Mouse (Mus musculus): Measurements from ENCODE around the gene Gcg. TPM values are rescaled to one million over a fixed set of nuclear protein-coding genes. Genes with fewer than 3 reads are reported as not detected.

Gcg gene
- total and polyA plus RNA-seq, 3 experiments: 0.17 TPM; not detected in 2

DNA sequence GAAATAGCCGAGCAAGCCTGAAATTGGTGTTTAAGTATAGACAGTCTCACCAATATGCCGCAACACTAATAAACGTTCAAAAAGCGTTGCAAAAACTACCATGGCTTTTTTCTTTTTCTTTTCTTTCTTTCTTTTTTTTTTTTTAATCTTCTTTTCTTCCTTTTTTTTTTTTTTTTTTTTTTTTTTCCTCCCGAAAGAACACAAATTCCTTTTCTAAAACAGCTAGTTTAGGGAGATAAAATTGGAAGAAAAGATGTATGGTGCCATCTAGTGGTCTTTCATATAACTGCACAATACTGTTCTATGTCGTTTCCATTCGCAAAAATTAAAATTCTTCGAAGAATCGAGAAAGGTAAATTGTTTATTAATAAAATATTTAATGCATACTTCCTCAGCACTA is 25.4 kb downstream of the Gcg start (continued):
- TF ChIP-seq MAZ (IDR thresholded peaks at IDR 0.05; ENCODE audit: low read depth, low read length): no peak

DNA sequence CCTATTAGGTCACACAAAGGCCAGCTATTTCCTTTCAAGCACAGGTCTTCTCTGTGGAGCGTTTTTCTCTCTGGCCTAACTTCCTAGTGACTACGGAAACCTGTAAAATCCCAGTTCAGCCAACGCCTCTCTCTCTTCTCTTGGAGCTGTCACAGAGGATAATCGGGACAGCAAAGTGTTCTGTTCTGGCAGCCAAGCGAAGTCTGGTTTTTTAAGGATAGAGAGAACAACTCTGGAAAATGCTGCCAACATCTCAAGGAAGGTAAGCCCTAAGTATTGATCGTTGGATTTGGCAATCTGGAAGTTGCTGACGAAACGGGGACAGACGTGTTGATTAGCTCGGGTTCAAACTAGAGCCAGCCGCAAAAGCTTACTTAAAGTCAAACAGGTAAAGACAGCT is 28.5 kb downstream of the Gcg start:
- no peaks in the 10 kb centered on the region for H3K27me3 ChIP-seq (replicated peaks)
- no peaks in the 10 kb centered on the region for H3K79me2 ChIP-seq (replicated peaks; ENCODE audit: control insufficient read depth, extremely low read depth, insufficient read depth, poor library complexity, severe bottlenecking)
- TF ChIP-seq TBP (conservative IDR thresholded peaks at IDR 0.05; ENCODE audit: low read depth, low read length): no peak
- no peak for TF ChIP-seq MYC (IDR thresholded peaks at IDR 0.05; ENCODE audit: low read depth, low read length)
- no peak for TF ChIP-seq EP300 (IDR thresholded peaks at IDR 0.05; ENCODE audit: low read length)
- no peak for TF ChIP-seq ZNF384 (IDR thresholded peaks at IDR 0.05; ENCODE audit: low read depth, low read length)
- no peak for TF ChIP-seq BHLHE40 (IDR thresholded peaks at IDR 0.05; ENCODE audit: low read depth, low read length)
- no peak for TF ChIP-seq POLR2A (IDR thresholded peaks at IDR 0.05; ENCODE audit: low read depth, low read length)
- no peak for TF ChIP-seq E2F4 (IDR thresholded peaks at IDR 0.05; ENCODE audit: insufficient replicate concordance, low read depth, low read length)
- no peak for TF ChIP-seq ZMIZ1 (IDR thresholded peaks at IDR 0.05; ENCODE audit: low read depth, low read length)
- no peak for TF ChIP-seq KAT2A (IDR thresholded peaks at IDR 0.05; ENCODE audit: insufficient replicate concordance, low read length)
- TF ChIP-seq TCF12 (IDR thresholded peaks at IDR 0.05; ENCODE audit: low read depth, low read length): no peak
- no peak for TF ChIP-seq JUND (conservative IDR thresholded peaks at IDR 0.05; ENCODE audit: low read depth, low read length)
- TF ChIP-seq IRF4 (IDR thresholded peaks at IDR 0.05; ENCODE audit: low read depth, low read length): no peak
- no peak for TF ChIP-seq USF2 (conservative IDR thresholded peaks at IDR 0.05; ENCODE audit: low read depth, low read length)
- no peak for TF ChIP-seq CHD1 (IDR thresholded peaks at IDR 0.05; ENCODE audit: low read depth, low read length)
- no peak for TF ChIP-seq MAX (IDR thresholded peaks at IDR 0.05; ENCODE audit: low read length)
- TF ChIP-seq GABPA (IDR thresholded peaks at IDR 0.05; ENCODE audit: insufficient replicate concordance, low read depth, low read length): no peak
- no peak for TF ChIP-seq CHD2 (IDR thresholded peaks at IDR 0.05; ENCODE audit: low read length)
- TF ChIP-seq ZKSCAN1 (IDR thresholded peaks at IDR 0.05; ENCODE audit: borderline replicate concordance, low read depth, low read length): no peak
- TF ChIP-seq MAZ (IDR thresholded peaks at IDR 0.05; ENCODE audit: low read depth, low read length): no peak
- no peak for TF ChIP-seq NELFE (IDR thresholded peaks at IDR 0.05; ENCODE audit: low read depth, low read length)
- H3K4me1 ChIP-seq (ENCODE audit: control insufficient read depth in 1 of 2, insufficient read depth in 2 of 2): peaks cover 3 to 21% of the 10 kb centered on the region in 2 experiments; a peak in 2 of 4 replicates
- no peaks in the 10 kb centered on the region for H3K9me3 ChIP-seq (replicated peaks; ENCODE audit: low read length)
- H3K4me3 ChIP-seq (replicated peaks in 1 of 3; ENCODE audit: low read depth in 2 of 3, low read length in 2 of 3, poor library complexity in 1 of 3): no peak overlapping the region
- H3K36me3 ChIP-seq (replicated peaks in 1 of 2; ENCODE audit: control insufficient read depth in 1 of 2, insufficient read depth in 1 of 2, low read length in 1 of 2): peaks cover 0 to 4% of the 10 kb centered on the region in 2 experiments
- no peak overlapping the region for H3K9ac ChIP-seq (ENCODE audit: insufficient read depth, low read depth)
- in situ Hi-C loops (cut with MboI; ENCODE audit: low pct_ligation_motif_present, low pct_unique_long_range_greater_than_20kb, low sequenced_read_pairs) (loop anchor here (5.0 to 25.0 kb wide), 2 partner anchors 172 to 468 kb away; no protein-coding TSS in a partner anchor), dilution Hi-C loops (cut with MboI; ENCODE audit: extremely low pct_ligation_motif_present, extremely low pct_unique_long_range_greater_than_20kb, low sequenced_read_pairs) (no loop called here)
- H3K27ac ChIP-seq (ENCODE audit: insufficient read depth, low read depth): no peak overlapping the region
- no peak overlapping the region for H3K4me2 ChIP-seq (ENCODE audit: insufficient read depth, low read depth, poor library complexity, severe bottlenecking)
- no peak for DNase-seq (ENCODE audit: extremely low read depth)

DNA sequence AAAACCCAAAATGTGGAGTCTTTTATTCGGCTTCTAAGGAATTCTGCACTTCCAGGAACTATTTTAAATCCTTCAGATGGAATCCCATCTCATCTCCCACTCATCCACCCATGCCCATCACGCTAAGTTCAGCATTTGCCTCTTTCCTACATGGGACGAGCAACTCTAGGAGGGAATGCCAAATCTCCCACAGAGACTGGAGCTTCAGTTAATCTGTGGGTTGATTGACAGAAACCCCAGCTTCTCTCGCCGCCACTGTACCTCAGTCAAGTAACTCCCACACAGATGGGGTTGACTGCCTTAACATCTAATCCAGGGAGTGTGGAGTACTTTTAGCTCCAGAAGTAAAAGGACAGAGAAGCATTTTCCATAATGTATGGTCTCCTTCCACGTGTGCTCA is 29.4 kb downstream of the Gcg start:
- in situ Hi-C loops (cut with MboI; ENCODE audit: low pct_ligation_motif_present, low pct_unique_long_range_greater_than_20kb, low sequenced_read_pairs) (loop anchor here (25.0 kb wide), 1 partner anchor 467 kb away; no protein-coding TSS in a partner anchor), dilution Hi-C loops (cut with MboI; ENCODE audit: extremely low pct_ligation_motif_present, extremely low pct_unique_long_range_greater_than_20kb, low sequenced_read_pairs) (no loop called here)

More for the DNA sequence above, 29.4 kb downstream of the Gcg start:
- no peak overlapping the region for H3K27ac ChIP-seq (ENCODE audit: insufficient read depth, low read depth)
- no peaks in the 10 kb centered on the region for H3K9me3 ChIP-seq (replicated peaks; ENCODE audit: low read length)
- no peak overlapping the region for H3K4me2 ChIP-seq (ENCODE audit: insufficient read depth, low read depth, poor library complexity, severe bottlenecking)
- no peaks in the 10 kb centered on the region for H3K27me3 ChIP-seq (replicated peaks)
- peaks cover 0 to 4% of the 10 kb centered on the region in 2 experiments for H3K36me3 ChIP-seq (replicated peaks in 1 of 2; ENCODE audit: control insufficient read depth in 1 of 2, insufficient read depth in 1 of 2, low read length in 1 of 2)
- no peak for TF ChIP-seq KAT2A (IDR thresholded peaks at IDR 0.05; ENCODE audit: insufficient replicate concordance, low read length)
- no peaks in the 10 kb centered on the region for H3K79me2 ChIP-seq (replicated peaks; ENCODE audit: control insufficient read depth, extremely low read depth, insufficient read depth, poor library complexity, severe bottlenecking)
- no peak overlapping the region for H3K4me3 ChIP-seq (replicated peaks in 1 of 3; ENCODE audit: low read depth in 2 of 3, low read length in 2 of 3, poor library complexity in 1 of 3)
- no peak for DNase-seq (ENCODE audit: extremely low read depth)
- H3K4me1 ChIP-seq (ENCODE audit: control insufficient read depth in 1 of 2, insufficient read depth in 2 of 2): peaks cover 3 to 21% of the 10 kb centered on the region in 2 experiments; a peak in 2 of 4 replicates
- H3K9ac ChIP-seq (ENCODE audit: insufficient read depth, low read depth): no peak overlapping the region
